Mouse (Mus musculus): ENCODE results near the gene Zfp280c. TPM values are rescaled to one million over a fixed set of nuclear protein-coding genes. Genes with fewer than 3 reads are reported as not detected.

Gene Zfp280c
- polyA plus RNA-seq (2015; fragmentation: Nextera tagmentation; extraction: Ambion mirVana) = 8.8 and 10.6 TPM in 2 replicates

DNA sequence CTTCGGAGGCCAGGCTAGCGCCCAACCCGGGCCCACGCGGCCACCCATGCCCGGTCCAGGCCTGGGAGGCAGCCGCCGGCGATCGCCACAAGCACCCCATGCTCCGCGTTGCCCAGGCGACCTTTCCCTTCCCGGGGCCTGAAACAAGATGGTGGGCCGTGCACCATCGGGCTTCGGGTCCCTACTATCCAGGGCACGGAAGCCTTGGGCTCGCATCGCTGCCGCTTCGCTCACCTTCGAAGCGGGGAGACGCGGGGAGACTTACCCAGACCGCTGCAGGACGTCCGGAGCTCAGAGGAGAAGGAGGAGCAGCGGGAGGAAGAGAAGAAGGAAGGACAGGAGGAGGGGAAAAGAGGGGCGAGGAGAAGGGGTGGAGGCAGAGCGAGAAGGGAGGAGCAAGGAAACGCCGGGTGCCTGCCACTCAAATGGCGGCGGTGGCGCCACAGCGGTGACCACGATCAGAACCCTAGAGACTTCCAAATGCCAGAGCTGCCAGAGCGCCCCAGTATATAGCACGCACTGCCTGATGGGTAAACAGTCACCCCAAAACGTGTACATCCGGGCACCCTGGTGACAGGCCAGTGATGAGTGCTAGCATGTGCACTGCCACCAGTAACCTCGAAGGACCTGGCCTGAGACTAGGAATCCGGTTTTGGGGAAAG is at the start of gene Zfp280c:
Gene Zfp280c (minus strand): TSS at position 406 of the 662 bp plus-strand sequence.
- peak; percentile 91 for ATAC-seq (ENCODE audit: low read depth)
- WGBS = 22% methylated on average over 44 of the region's 45 CpGs
- Histone ChIP-seq H3K4me2 (peak within 1 kb of the TSS; percentile 56), H3K9me3 (no peaks in the 10 kb centered on the region), H3K4me1 (replicated peaks) (peaks cover 8% of the 10 kb centered on the region), H3K27ac (replicated peaks) (peak within 1 kb of the TSS; percentile 91), H3K27me3 (no peaks in the 10 kb centered on the region), H3K4me3 (peak within 1 kb of the TSS; percentile 62), H3K9ac (peak within 1 kb of the TSS; percentile 84), H3K36me3 (peaks cover 18% of the 10 kb centered on the region)

DNA sequence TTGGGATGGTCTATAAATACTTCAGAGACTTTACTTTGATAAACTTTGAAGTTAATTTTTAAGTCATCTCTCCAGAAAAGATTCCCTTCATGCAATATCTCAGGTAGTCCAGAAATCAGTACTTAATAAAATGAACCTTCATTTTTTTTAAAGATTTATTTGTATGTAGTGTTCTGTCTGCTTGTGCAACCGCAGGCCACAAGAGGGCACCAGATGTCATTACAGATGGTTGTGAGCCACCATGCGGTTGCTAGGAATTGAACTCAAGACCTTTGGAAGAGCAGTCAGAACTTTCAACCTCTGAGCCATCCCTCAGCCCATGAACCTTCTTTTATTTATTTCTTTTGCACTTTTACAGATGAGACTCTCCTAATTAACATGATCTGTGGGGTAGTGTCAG is 42.7 kb upstream of the Zfp280c start:
- no peak for ATAC-seq (ENCODE audit: low read depth)
- Histone ChIP-seq H3K36me3 (0 out of 2 replicates have a peak, but pooled peaks cover 9% of the 10 kb centered on the region), H3K4me3 (no peak overlapping the region), H3K9me3 (no peaks in the 10 kb centered on the region), H3K27ac (replicated peaks) (no peak overlapping the region), H3K4me2 (no peak overlapping the region), H3K9ac (no peak overlapping the region), H3K4me1 (replicated peaks) (no peaks in the 10 kb centered on the region), H3K27me3 (no peaks in the 10 kb centered on the region)
- WGBS = 64% methylated on average over 2 of the region's 2 CpGs

DNA sequence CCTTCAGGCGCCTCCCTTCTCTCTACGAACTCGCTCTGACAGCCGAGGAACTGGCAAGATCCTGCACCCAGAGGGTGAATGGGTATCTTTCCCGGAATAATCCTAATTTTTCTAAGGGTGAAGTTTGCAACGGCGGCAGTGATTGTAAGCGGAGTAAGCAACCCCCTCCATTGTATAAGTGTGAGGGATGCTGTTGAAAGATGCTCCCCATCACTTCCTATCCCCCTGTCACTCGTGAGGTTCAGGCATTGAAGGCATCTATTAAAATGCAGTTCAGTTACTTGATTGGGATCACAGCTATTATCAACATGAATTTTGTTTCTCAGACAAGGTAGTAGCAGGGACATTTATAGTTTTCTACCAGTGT is 29.7 kb upstream of the Zfp280c start:
- 24% methylated on average over 9 of the region's 9 CpGs for WGBS
- peak overlapping the region; percentile 53 for H3K4me3 ChIP-seq
- H3K36me3 ChIP-seq = no peaks in the 10 kb centered on the region
- no peaks in the 10 kb centered on the region for H3K27me3 ChIP-seq
- H3K27ac ChIP-seq (replicated peaks) = peak overlapping the region; percentile 84
- H3K4me1 ChIP-seq (replicated peaks) = peaks cover 8% of the 10 kb centered on the region; the same call in 1 of the 2 replicates
- no peaks in the 10 kb centered on the region for H3K9me3 ChIP-seq
- H3K4me2 ChIP-seq = peak overlapping the region; percentile 58
- H3K9ac ChIP-seq = peak overlapping the region; percentile 73
- ATAC-seq (ENCODE audit: low read depth) = peak; percentile 38; the same call in 1 of the 2 replicates

DNA sequence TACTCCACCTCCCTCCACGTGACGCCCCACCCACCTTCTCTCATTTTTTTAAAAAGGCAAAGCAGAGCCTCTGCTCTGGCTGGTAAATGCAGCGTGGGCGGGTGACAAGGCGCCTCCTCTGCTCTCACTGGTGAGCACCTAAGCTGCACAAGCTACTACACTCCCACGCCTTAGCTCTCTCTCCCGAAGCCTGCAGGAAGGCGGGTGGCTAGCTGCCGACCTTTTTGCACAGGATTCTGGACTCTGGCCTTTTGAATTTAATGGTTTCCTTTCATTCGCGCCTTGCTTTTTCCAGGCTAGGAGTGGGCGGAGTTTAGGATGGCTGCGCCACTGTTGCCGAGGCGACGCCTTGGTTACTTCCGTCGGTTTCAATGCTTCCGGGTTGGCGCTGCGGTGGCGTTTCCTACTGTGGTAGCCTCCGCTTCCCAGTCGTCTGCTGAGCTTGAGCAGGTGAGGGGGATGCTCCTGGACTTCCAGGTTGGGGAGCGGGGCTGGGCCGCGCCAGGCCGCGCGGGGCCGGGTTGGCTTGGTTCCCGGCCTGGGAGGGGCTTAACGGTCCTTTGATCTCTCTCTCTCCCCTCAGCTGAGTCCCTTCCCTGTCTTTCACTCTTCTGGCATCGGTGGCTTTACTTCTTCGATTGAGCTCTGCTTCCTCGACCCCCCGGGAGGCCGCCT is 29.2 kb upstream of the Zfp280c start, which contains the start of gene Slc25a14:
Gene Slc25a14 (plus strand): TSS at position 35 of the 675 bp plus-strand sequence.
- H3K4me1 ChIP-seq (replicated peaks) = peaks cover 8% of the 10 kb centered on the region; the same call in 1 of the 2 replicates
- H3K27me3 ChIP-seq = no peaks in the 10 kb centered on the region
- H3K4me2 ChIP-seq = peak within 1 kb of the TSS; percentile 58
- H3K27ac ChIP-seq (replicated peaks) = peak within 1 kb of the TSS; percentile 84
- 17% methylated on average over 38 of the region's 38 CpGs for WGBS
- no peaks in the 10 kb centered on the region for H3K36me3 ChIP-seq
- H3K9ac ChIP-seq = peak within 1 kb of the TSS; percentile 73
- H3K4me3 ChIP-seq = peak within 1 kb of the TSS; percentile 53
- ATAC-seq (ENCODE audit: low read depth) = peak; percentile 98
- no peaks in the 10 kb centered on the region for H3K9me3 ChIP-seq

DNA sequence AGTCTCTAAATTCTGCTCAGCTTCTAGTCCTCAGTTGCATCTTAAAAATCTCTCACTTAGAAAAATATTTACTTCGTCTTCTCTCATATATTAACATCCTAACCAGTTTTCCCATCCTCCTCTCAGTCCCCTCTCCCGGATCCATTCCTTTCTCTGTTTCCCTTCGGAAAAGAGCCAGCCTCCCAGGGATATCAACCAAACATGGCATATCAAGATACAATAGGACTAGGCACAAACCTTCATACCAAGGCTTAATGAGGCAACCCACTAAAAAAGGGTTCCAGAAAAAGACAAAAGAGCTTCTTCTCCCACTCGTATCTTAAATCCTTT is 28.7 kb upstream of the Zfp280c start:
- Histone ChIP-seq H3K4me1 (replicated peaks) (peaks cover 8% of the 10 kb centered on the region; the same call in 1 of the 2 replicates), H3K9ac (peak overlapping the region; percentile 73), H3K9me3 (no peaks in the 10 kb centered on the region), H3K27ac (replicated peaks) (peak overlapping the region; percentile 84), H3K27me3 (no peaks in the 10 kb centered on the region), H3K4me2 (peak overlapping the region; percentile 58), H3K4me3 (peak overlapping the region; percentile 53), H3K36me3 (no peaks in the 10 kb centered on the region)
- ATAC-seq (ENCODE audit: low read depth) = no peak
- WGBS = 18% methylated on average over 4 of the region's 4 CpGs

DNA sequence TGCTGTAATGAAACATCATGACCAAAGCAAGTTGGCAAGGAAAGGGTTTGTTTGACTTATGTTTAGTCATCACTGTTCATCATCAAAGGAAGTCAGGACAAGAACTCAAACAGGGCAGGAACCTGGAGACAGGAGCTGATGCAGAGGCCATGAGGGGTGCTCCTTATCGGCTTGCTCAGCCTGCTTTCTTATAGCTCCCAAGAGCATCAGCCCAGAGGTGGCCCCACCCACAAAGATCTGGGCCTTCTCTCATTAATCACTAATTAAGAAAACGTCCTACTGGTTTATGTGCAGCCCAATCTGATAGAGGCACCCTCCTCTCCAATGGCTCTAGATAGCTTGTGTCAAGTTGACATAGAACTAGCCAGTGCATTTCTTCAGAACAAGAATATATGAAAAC is 10.6 kb upstream of the Zfp280c start:
- Histone ChIP-seq H3K4me3 (no peak overlapping the region), H3K27ac (replicated peaks) (no peak overlapping the region), H3K9me3 (no peaks in the 10 kb centered on the region), H3K36me3 (no peaks in the 10 kb centered on the region), H3K4me1 (replicated peaks) (no peaks in the 10 kb centered on the region), H3K9ac (no peak overlapping the region), H3K4me2 (no peak overlapping the region), H3K27me3 (no peaks in the 10 kb centered on the region)
- no peak for ATAC-seq (ENCODE audit: low read depth)
- WGBS = 54% methylated on average over 2 of the region's 2 CpGs

DNA sequence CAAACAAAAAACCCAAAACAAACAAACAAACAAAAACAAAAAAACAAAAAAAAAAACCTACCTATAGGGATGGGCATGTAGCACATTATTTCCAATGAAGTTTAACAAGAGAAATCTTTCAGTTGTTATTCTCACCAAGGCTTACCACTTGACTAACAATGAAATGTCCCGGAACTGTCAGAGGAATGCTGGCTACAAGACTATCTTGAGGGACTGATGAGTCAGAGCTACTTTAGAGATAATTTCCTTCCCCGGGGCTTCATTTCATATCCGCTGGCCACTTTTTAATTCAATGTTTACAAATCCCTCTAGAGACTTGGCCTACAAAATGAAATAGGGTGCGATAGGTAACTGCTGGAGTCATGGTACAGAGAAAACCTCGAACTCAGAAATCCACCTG is 2.6 kb upstream of the Zfp280c start:
- Histone ChIP-seq H3K4me1 (replicated peaks) (peaks cover 8% of the 10 kb centered on the region), H3K4me3 (no peak overlapping the region), H3K27me3 (no peaks in the 10 kb centered on the region), H3K4me2 (no peak overlapping the region), H3K9me3 (no peaks in the 10 kb centered on the region), H3K9ac (no peak overlapping the region), H3K36me3 (no peaks in the 10 kb centered on the region), H3K27ac (replicated peaks) (no peak overlapping the region)
- 88% methylated on average over 5 of the region's 5 CpGs for WGBS
- ATAC-seq (ENCODE audit: low read depth) = no peak

DNA sequence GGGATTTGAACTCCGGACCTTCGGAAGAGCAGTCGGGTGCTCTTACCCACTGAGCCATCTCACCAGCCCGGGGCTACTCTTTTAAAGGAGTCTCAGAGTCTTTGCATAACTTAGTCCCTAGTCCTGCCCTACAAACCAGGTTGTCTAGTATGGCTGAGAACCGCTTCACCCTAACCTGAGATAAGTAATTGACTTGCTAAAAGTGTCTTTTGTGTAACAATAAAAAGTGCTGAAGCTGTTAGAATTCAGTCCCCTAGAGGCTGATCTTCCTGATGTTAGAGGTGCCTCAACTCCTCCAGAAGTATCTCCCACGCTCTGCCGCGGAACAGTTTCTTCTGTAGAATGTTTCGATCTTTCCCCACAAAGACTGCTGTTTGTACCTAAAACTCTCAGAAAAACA is 1.7 kb upstream of the Zfp280c start:
- Histone ChIP-seq H3K36me3 (peaks cover 2% of the 10 kb centered on the region), H3K9me3 (no peaks in the 10 kb centered on the region), H3K4me1 (replicated peaks) (peaks cover 8% of the 10 kb centered on the region), H3K9ac (no peak overlapping the region), H3K4me3 (no peak overlapping the region), H3K27ac (replicated peaks) (no peak overlapping the region), H3K27me3 (no peaks in the 10 kb centered on the region), H3K4me2 (no peak overlapping the region)
- 81% methylated on average over 9 of the region's 9 CpGs for WGBS
- ATAC-seq (ENCODE audit: low read depth) = no peak

DNA sequence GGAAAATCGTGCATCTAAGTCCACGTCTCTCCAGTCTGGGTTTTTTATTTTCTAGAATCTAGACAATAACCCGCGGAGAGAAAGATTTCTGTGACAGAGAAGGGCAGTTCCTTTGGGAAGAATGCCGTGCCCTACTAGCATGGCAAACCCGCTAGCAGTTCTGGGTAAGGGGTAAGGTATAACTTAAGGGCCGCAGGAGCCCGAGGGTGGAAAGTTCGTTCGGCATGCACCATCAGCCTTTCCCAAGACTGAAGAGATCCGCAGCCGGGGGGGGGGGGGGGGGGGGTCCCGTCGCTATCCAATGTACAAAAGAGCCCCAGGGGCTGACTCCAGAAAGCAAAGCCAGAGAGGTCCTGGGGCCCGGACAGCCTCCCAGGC is 594 bp downstream of the Zfp280c start:
- H3K9ac ChIP-seq = peak overlapping the region; percentile 84
- H3K27ac ChIP-seq (replicated peaks) = peak overlapping the region; percentile 91
- H3K4me1 ChIP-seq (replicated peaks) = peaks cover 8% of the 10 kb centered on the region
- 29% methylated on average over 13 of the region's 15 CpGs for WGBS
- no peaks in the 10 kb centered on the region for H3K9me3 ChIP-seq
- H3K27me3 ChIP-seq = no peaks in the 10 kb centered on the region
- peak overlapping the region; percentile 62 for H3K4me3 ChIP-seq
- H3K36me3 ChIP-seq = peaks cover 18% of the 10 kb centered on the region
- peak overlapping the region; percentile 56 for H3K4me2 ChIP-seq
- peak; percentile 79 for ATAC-seq (ENCODE audit: low read depth)

DNA sequence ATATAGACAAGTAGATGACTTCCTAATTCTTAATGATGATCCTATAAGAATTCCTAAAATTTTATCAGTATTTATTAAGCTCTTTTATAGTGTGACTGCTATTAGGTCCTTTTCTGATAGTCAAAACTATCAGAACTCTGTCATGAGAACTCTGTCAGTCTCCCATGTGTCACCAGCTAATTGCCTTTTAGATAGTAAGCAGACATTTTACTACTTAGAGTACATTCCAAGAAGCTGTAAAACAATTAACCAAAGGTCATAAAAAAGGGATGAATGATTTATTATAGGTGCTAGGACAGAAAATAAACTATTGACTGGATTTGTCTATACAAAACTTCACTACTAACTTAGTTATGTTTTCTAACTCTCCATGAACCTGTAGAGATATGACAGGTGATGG is 11.0 kb downstream of the Zfp280c start:
- Histone ChIP-seq H3K4me1 (replicated peaks) (no peaks in the 10 kb centered on the region), H3K27me3 (no peaks in the 10 kb centered on the region), H3K9me3 (no peaks in the 10 kb centered on the region), H3K4me2 (no peak overlapping the region), H3K27ac (replicated peaks) (no peak overlapping the region), H3K4me3 (no peak overlapping the region), H3K9ac (no peak overlapping the region), H3K36me3 (peaks cover 28% of the 10 kb centered on the region)
- no peak for ATAC-seq (ENCODE audit: low read depth)

DNA sequence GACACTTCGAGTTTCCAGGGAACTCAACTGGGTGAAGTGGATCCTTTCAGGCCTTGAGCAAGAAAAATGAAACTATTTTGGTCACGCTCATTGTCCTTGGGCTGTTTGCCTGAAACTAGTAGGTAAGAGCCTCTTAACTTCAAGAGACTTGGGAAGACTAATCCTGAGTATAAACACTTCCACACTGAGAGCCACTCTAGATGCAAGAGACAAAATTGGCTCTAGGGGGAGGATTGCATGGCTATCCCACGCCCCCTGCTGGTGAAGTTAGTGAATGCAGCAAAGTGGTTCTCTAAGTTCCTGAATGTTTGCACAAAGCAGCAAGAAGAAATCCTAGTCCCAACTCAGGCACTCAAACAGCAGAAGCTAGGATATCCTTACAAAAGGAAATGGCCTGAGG is 62.1 kb downstream of the Zfp280c start:
- no peaks in the 10 kb centered on the region for H3K9me3 ChIP-seq
- no peak overlapping the region for H3K27ac ChIP-seq (replicated peaks)
- H3K4me3 ChIP-seq = no peak overlapping the region
- no peak overlapping the region for H3K4me2 ChIP-seq
- no peaks in the 10 kb centered on the region for H3K4me1 ChIP-seq (replicated peaks)
- H3K36me3 ChIP-seq = peaks cover 9% of the 10 kb centered on the region; the same call in 1 of the 2 replicates
- 46% methylated on average over 3 of the region's 3 CpGs for WGBS
- no peaks in the 10 kb centered on the region for H3K27me3 ChIP-seq
- ATAC-seq (ENCODE audit: low read depth) = no peak
- no peak overlapping the region for H3K9ac ChIP-seq

DNA sequence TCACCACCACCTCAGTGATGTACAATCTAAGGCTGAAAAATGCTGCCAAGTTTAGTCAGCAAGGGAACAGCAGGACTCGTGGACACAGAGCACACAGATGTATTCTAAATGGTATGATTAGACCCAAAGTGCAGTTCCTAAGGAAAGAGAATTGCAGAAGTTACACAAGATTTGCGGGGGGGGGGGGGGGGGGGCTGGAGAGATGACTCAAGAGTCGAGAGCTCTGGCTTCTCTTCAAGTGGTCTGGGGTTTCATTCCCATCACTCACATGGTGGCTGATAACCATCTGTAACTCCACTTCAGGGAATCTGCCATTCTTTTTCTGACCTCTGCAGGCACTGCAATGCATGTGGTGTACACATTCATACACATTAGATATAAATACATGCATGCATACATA is 67.9 kb downstream of the Zfp280c start:
- Histone ChIP-seq H3K9ac (no peak overlapping the region), H3K27me3 (no peaks in the 10 kb centered on the region), H3K4me3 (no peak overlapping the region), H3K36me3 (peaks cover 9% of the 10 kb centered on the region; the same call in 1 of the 2 replicates), H3K4me2 (no peak overlapping the region), H3K27ac (replicated peaks) (no peak overlapping the region), H3K9me3 (no peaks in the 10 kb centered on the region), H3K4me1 (replicated peaks) (peaks cover 22% of the 10 kb centered on the region)
- 65% methylated on average over 3 of the region's 3 CpGs for WGBS
- ATAC-seq (ENCODE audit: low read depth) = no peak

All from neural tube, embryonic 13.5 days (tissue).